Mouse (Mus musculus) spleen, adult 12 weeks (tissue): Measurements from ENCODE around the gene Mrpl28.
"Not testable (repeated sequence)": the region's sequence is repeated elsewhere in the genome, so short reads cannot be mapped to it uniquely, and the experiment has no call there.

Source experiments
- DNase-seq: peaks from one replicate; pipeline ENCODE4 v3.0.0; 2022; ENCODE audit warnings: low spot score

Mrpl28 gene

GRCm38 (mm10) chr17:26123267-26123684 lies at the start of gene Mrpl28:
Gene Mrpl28, plus strand, starts transcription at chr17:26123500.
- peak; percentile 75 for DNase-seq

GRCm38 (mm10) chr17:26075246-26075645 lies 48.1 kb upstream of the Mrpl28 start:
- no peak for DNase-seq

- DNase-seq = no peak
These were observed 44.4 kb upstream of the Mrpl28 start for GRCm38 (mm10) chr17:26078851-26079250.

- no peak for DNase-seq
These were observed 42.4 kb upstream of the Mrpl28 start for GRCm38 (mm10) chr17:26080867-26081266.

- no peak for DNase-seq
These were observed 36.2 kb upstream of the Mrpl28 start for GRCm38 (mm10) chr17:26087059-26087564.

GRCm38 (mm10) chr17:26089905-26090632 lies 33.2 kb upstream of the Mrpl28 start, which contains the start of gene Decr2:
Gene Decr2, minus strand, starts transcription at chr17:26090337.
- peak; percentile 71 for DNase-seq

GRCm38 (mm10) chr17:26094531-26095110 lies 28.7 kb upstream of the Mrpl28 start:
- DNase-seq = no peak

- peak; percentile 50 for DNase-seq
These were observed 28.1 kb upstream of the Mrpl28 start, which contains the start of gene Nme4 for GRCm38 (mm10) chr17:26095121-26095740. Gene Nme4, minus strand, starts transcription at chr17:26095602.

GRCm38 (mm10) chr17:26098461-26098860 lies 24.8 kb upstream of the Mrpl28 start:
- DNase-seq = no peak

GRCm38 (mm10) chr17:26099316-26099715 lies 24.0 kb upstream of the Mrpl28 start:
- DNase-seq = not testable (repeated sequence)

- no peak for DNase-seq
These were observed 23.1 kb upstream of the Mrpl28 start for GRCm38 (mm10) chr17:26100166-26100565.

- DNase-seq = no peak
These were observed 21.8 kb upstream of the Mrpl28 start for GRCm38 (mm10) chr17:26101478-26101877.

GRCm38 (mm10) chr17:26105619-26106018 lies 17.7 kb upstream of the Mrpl28 start:
- DNase-seq = no peak

- no peak for DNase-seq
These were observed 13.1 kb upstream of the Mrpl28 start for GRCm38 (mm10) chr17:26110156-26110555.

- DNase-seq = no peak
These were observed 12.3 kb upstream of the Mrpl28 start for GRCm38 (mm10) chr17:26111024-26111423.

- no peak for DNase-seq
These were observed 11.6 kb upstream of the Mrpl28 start for GRCm38 (mm10) chr17:26111722-26112121.

- DNase-seq = no peak
These were observed 10.5 kb upstream of the Mrpl28 start for GRCm38 (mm10) chr17:26112751-26113150.

- peak; percentile 72 for DNase-seq
These were observed 9.9 kb upstream of the Mrpl28 start, which contains the start of gene Tmem8 for GRCm38 (mm10) chr17:26113181-26113948. Gene Tmem8, plus strand, starts transcription at chr17:26113299.

- no peak for DNase-seq
These were observed 9.2 kb upstream of the Mrpl28 start for GRCm38 (mm10) chr17:26114061-26114460.

GRCm38 (mm10) chr17:26114461-26114860 lies 8.8 kb upstream of the Mrpl28 start:
- not testable (repeated sequence) for DNase-seq

GRCm38 (mm10) chr17:26115205-26115898 lies 7.9 kb upstream of the Mrpl28 start:
- DNase-seq = no peak
